Mouse (Mus musculus) stomach, embryonic 14.5 days (tissue): ENCODE data around the gene Aff3. TPM values are rescaled to one million over a fixed set of nuclear protein-coding genes. Genes with fewer than 3 reads are reported as not detected.

ENCODE experiments used
- ATAC-seq: fragments of 200-750 bp; cut with Nextera tagmentation; 2 replicates; pipeline ENCODE4 v1.8.0; 2017; ENCODE audit warnings: low read depth, moderate TSS enrichment; ENCODE audit not compliant: insufficient number of reproducible peaks, insufficient read depth, low FRiP score
- H3K27ac ChIP-seq: fragments of 300-500 bp; sonication (generic); 2 replicates; pipeline ENCODE4 v1.5.1; 2014; ENCODE audit warnings: mild to moderate bottlenecking, low read length, moderate library complexity, mixed read lengths
- H3K27me3 ChIP-seq: fragments of 300-500 bp; sonication (generic); 2 replicates; pipeline ENCODE4 v1.6.1; 2014; ENCODE audit warnings: low read length, control low read depth, mixed read lengths; ENCODE audit not compliant: control insufficient read depth, insufficient read depth
- H3K36me3 ChIP-seq: fragments of 300-500 bp; sonication (generic); 2 replicates; pipeline ENCODE4 v1.6.1; 2014; ENCODE audit warnings: mild to moderate bottlenecking, control low read depth, low read length, moderate library complexity, mixed read lengths; ENCODE audit not compliant: control insufficient read depth, insufficient read depth
- H3K4me1 ChIP-seq: fragments of 300-500 bp; sonication (generic); 2 replicates; pipeline ENCODE4 v1.6.1; 2014; ENCODE audit warnings: low read length, control low read depth, mixed read lengths; ENCODE audit not compliant: control insufficient read depth, insufficient read depth
- H3K4me2 ChIP-seq: fragments of 300-500 bp; sonication (generic); replicated peaks from 2 replicates; pipeline ENCODE4 v1.6.1; 2014; ENCODE audit warnings: low read depth, low read length, control low read depth
- H3K4me3 ChIP-seq: fragments of 300-500 bp; sonication (generic); 2 replicates; pipeline ENCODE4 v1.5.1; 2014; ENCODE audit warnings: low read depth, low read length, control low read depth
- H3K9ac ChIP-seq: fragments of 300-500 bp; sonication (generic); replicated peaks from 2 replicates; pipeline ENCODE4 v1.6.1; 2014; ENCODE audit warnings: low read depth, mild to moderate bottlenecking, control low read depth, low read length, moderate library complexity, mixed read lengths
- H3K9me3 ChIP-seq: fragments of 300-500 bp; sonication (generic); 2 replicates; pipeline ENCODE4 v1.6.1; 2016; ENCODE audit warnings: low read depth, low read length, control low read depth; ENCODE audit not compliant: control insufficient read depth
- WGBS: fragments of 180-500 bp; shearing (Covaris S2); extraction: QIAGEN DNeasy Blood & Tissue Kit; methylation state at CpG from one replicate; pipeline ENCODE4 v1.1.7; 2014; 5-methylcytosine and 5-hydroxymethylcytosine counted together
- polyA plus RNA-seq: library from polyadenylated mRNA; unstranded; fragments of >200 nt; fragmentation: Nextera tagmentation; extraction: Ambion mirVana; gene quantifications from 2 replicates; pipeline ENCODE4 v1.2.1, GENCODE M21; 2014

Gene Aff3
- polyA plus RNA-seq, 1 experiment from 2014 or later, result 8.2 TPM

DNA sequence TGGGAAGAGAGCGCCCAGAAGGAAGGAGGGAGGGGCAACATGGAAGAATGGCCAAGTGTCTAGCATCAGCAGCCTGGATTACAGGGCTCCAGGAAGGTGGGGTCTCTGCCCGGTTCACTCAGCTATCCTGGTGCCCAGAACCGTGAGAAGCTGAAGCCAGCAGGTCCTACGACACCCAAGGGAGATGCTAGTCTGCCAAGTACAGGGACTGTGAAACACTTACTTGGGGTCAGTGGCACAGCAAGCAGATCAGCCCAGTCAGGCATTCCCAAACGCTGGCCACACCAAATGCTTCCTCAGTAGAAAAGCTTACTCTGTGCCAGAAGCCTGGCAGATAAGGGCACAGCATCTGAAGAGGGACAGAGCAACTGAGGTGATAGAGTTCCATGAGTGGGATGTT is 266.2 kb downstream of the Aff3 start:
- whole genome bisulfite sequencing, result 79% methylated on average over 5 of the region's 5 CpGs
- Histone ChIP-seq H3K36me3 (no peaks in the 10 kb centered on the region), H3K4me1 (peaks cover 11% of the 10 kb centered on the region), H3K27ac (no peak overlapping the region), H3K9me3 (no peaks in the 10 kb centered on the region), H3K9ac (no peak overlapping the region), H3K27me3 (no peaks in the 10 kb centered on the region), H3K4me3 (no peak overlapping the region), H3K4me2 (no peak overlapping the region)
- no peak for ATAC-seq

DNA sequence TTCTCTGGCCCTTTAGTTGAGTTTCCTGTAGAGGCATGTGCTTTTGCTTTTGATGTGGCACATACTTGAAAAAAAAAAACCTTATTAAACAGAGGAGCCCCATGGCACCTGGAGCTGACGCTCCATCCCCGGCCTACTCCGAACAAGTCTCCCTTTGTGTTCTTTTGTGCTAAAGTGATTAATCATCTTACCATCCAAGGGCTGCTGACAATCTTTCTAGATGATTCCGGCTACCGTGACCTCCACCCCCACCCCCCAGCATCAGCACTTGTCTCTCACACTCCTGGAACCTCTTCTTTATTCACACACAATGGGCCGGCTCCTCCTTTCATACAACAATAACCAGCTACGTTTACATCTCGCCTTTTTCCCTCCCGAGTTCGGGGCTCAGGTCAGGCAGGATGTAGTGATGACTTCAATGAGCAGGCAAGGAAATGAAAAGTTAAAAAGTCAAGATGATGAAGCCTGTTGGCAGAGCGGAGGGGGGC is 269.5 kb downstream of the Aff3 start:
- no peaks in the 10 kb centered on the region for H3K9me3 ChIP-seq
- no peak overlapping the region for H3K4me3 ChIP-seq
- no peaks in the 10 kb centered on the region for H3K27me3 ChIP-seq
- no peak overlapping the region for H3K27ac ChIP-seq
- H3K4me1 ChIP-seq, result peaks cover 12% of the 10 kb centered on the region
- no peak overlapping the region for H3K4me2 ChIP-seq
- H3K36me3 ChIP-seq, result no peaks in the 10 kb centered on the region
- H3K9ac ChIP-seq, result no peak overlapping the region
- no peak for ATAC-seq
- WGBS, result 29% methylated on average over 11 of the region's 11 CpGs

DNA sequence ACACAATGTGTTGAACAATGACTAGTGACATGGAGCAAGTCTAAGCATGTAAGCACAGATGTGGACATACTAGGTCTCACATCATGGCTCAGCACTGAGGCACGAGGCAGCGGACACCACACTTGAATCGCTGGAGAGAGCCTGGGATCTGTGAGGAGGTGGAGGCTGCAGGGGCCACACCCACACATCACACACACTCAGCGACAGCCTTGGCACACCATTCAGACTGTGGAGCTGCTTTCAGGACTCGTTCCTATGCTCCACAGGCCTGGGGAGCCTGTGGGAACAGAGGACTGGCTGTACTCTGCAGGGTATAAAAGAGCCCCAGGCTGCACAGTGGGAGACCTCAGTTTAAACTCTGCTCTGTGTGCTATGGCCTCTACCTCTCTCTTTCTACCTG is 270.3 kb downstream of the Aff3 start:
- no peak for ATAC-seq
- H3K36me3 ChIP-seq, result no peaks in the 10 kb centered on the region
- 45% methylated on average over 5 of the region's 5 CpGs for WGBS

DNA sequence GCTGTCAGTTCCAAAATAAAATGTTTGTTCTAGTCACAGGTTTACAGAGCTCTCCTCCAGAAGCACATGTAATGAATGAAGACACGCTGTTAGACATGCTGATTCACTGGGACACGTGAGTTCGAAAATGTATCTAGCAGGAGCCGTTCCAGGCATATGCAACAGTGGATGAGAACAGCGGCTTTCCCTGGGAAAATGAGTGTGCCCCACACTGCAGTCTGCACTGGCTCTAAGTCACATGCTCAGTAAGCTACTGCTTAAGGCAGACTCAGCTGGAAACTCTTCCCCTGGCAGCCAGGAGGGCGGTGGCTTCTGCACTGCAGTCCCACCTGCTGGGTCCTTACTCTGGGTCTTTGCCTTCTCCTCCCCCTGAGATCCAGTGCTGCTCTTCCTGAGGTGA is 271.2 kb downstream of the Aff3 start:
- no peak overlapping the region for H3K4me3 ChIP-seq
- no peaks in the 10 kb centered on the region for H3K27me3 ChIP-seq
- no peaks in the 10 kb centered on the region for H3K9me3 ChIP-seq
- peaks cover 12% of the 10 kb centered on the region for H3K4me1 ChIP-seq
- no peaks in the 10 kb centered on the region for H3K36me3 ChIP-seq
- H3K9ac ChIP-seq, result no peak overlapping the region
- H3K27ac ChIP-seq, result 0 out of 2 replicates have a peak overlapping the region, but pooled peaks have one; percentile 21
- ATAC-seq, result no peak; the same call in 1 of the 2 replicates
- no peak overlapping the region for H3K4me2 ChIP-seq
- WGBS, result 38% methylated on average over 6 of the region's 6 CpGs

More for the DNA sequence above, 270.3 kb downstream of the Aff3 start:
- H3K9ac ChIP-seq, result no peak overlapping the region
- H3K4me2 ChIP-seq, result no peak overlapping the region
- peaks cover 12% of the 10 kb centered on the region for H3K4me1 ChIP-seq
- H3K27ac ChIP-seq, result peak overlapping the region; percentile 71; the same call in 1 of the 2 replicates
- H3K4me3 ChIP-seq, result no peak overlapping the region
- no peaks in the 10 kb centered on the region for H3K27me3 ChIP-seq
- no peaks in the 10 kb centered on the region for H3K9me3 ChIP-seq

DNA sequence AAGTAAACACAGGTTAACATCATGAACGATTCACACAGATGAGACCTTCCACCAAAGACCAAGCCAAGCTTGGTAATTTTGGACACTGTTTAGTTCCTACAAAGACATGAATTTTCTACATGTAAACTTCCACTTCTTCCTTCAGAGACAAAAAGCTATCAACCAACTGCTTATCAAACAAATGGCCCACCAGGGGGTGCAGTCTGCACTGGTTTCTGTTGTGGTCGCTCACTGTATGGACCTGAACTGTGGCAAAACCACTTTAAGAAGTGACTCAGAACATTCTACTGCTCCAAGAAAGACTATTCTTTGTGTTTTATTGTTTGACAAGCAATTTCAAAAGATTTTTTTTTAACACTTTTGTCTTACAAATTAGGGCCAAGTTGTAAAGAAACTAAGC is 271.8 kb downstream of the Aff3 start:
- Histone ChIP-seq H3K4me2 (no peak overlapping the region), H3K9ac (no peak overlapping the region), H3K27me3 (no peaks in the 10 kb centered on the region), H3K27ac (no peak overlapping the region), H3K4me1 (peaks cover 12% of the 10 kb centered on the region), H3K4me3 (no peak overlapping the region), H3K36me3 (no peaks in the 10 kb centered on the region), H3K9me3 (no peaks in the 10 kb centered on the region)
- no peak for ATAC-seq
- WGBS, result 32% methylated on average over 2 of the region's 2 CpGs

DNA sequence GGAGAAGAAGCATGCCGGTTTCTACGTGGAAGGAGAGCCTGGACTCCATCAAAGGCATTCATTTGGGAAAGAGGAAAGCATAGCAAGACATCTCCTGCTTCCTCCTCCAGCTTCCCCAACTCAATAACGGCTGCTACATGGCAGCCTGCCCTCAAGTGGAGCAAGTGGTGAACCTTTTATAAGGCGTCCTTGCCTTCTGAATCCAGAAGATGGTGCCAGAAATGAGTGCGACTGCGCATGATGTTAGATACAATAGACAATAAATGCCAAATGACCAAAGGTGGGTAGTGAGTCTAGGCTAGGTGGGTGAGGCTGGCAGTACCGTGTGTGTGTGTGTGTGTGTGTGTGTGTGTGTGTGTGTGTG is 273.9 kb downstream of the Aff3 start:
- Histone ChIP-seq H3K9ac (no peak overlapping the region), H3K4me2 (no peak overlapping the region), H3K4me1 (peaks cover 12% of the 10 kb centered on the region), H3K4me3 (no peak overlapping the region), H3K9me3 (no peaks in the 10 kb centered on the region), H3K27ac (no peak overlapping the region), H3K36me3 (no peaks in the 10 kb centered on the region), H3K27me3 (no peaks in the 10 kb centered on the region)
- WGBS, result 74% methylated on average over 7 of the region's 7 CpGs
- ATAC-seq, result no peak

DNA sequence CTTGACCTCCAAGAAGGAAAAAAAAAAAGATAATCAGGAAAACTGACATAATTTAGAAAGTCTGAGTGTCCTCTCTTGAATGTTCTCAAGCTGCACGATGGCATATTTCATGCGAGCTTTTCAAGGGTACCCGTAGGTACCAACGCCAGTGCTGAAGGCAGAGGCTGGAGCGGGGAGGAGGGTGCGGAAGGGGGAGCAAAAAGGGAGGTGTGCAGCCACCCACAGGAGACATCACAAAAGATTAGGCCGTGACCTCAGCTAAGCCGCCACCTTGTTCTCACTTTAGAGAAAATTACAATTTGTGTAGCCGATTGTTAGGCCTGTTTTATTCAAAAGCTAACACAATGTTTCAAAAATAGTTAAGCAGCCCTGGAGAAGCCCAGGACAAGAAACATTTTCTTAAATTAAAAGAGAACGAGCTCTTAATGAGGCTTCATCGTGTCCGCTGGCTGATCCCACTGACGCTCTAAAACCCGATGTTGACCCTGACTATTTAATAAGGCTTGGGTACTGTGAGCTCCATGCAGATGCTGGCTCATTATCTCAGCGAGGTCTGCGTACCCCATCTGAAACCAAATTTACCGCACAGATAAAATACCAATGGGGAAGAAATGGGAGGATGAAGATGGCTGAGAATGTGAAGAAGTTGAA is 274.4 kb downstream of the Aff3 start:
- Histone ChIP-seq H3K9me3 (no peaks in the 10 kb centered on the region), H3K27ac (no peak overlapping the region), H3K4me3 (no peak overlapping the region), H3K27me3 (no peaks in the 10 kb centered on the region), H3K4me2 (no peak overlapping the region), H3K9ac (no peak overlapping the region), H3K4me1 (peaks cover 12% of the 10 kb centered on the region), H3K36me3 (no peaks in the 10 kb centered on the region)
- 91% methylated on average over 17 of the region's 17 CpGs for WGBS
- ATAC-seq, result no peak

DNA sequence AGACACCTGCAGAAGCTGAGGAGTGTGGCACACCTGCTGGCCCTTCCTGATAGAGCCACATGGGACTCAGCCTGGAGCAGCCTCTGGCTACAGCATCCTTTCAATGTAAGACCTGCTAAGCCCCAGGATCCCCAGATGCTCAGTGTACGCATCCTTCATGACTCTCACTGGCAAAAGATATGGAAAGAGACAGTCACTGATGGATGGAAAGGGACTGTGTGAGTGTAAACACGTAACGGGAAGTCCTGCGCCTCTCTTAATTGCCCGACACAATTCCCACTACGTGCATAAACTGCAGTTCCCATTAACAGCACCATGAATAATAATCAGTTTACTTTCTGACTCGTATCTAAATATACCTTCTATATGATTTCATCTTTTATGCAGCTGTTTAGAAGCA is 275.2 kb downstream of the Aff3 start:
- H3K27me3 ChIP-seq, result no peaks in the 10 kb centered on the region
- peaks cover 10% of the 10 kb centered on the region for H3K4me1 ChIP-seq
- no peaks in the 10 kb centered on the region for H3K9me3 ChIP-seq
- H3K9ac ChIP-seq, result no peak overlapping the region
- 73% methylated on average over 7 of the region's 7 CpGs for WGBS
- H3K4me3 ChIP-seq, result no peak overlapping the region
- H3K36me3 ChIP-seq, result no peaks in the 10 kb centered on the region
- H3K4me2 ChIP-seq, result no peak overlapping the region
- no peak overlapping the region for H3K27ac ChIP-seq
- no peak for ATAC-seq

DNA sequence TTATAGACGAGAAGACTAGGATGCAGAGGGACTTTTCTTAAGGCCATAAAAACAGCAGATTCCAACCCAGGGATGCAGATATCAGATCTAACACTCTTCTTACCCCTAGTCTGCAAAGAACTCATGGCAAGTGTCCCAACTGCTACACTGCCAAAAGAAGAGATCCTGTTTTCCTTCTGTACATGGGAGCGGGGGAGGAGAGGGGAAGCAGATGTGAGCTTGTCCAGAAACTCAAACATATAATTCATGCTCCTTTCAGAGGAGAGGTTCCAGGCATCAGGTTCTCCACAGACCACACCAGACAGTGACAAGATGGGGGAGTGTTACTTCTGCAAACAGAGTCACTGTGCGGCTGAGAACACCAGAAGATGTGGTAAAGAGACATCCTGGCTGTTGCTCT is 276.3 kb downstream of the Aff3 start:
- peaks cover under 1% of the 10 kb centered on the region; the same call in 1 of the 2 replicates for H3K4me1 ChIP-seq
- no peak overlapping the region for H3K27ac ChIP-seq
- no peaks in the 10 kb centered on the region for H3K27me3 ChIP-seq
- peak; percentile 49; the same call in 1 of the 2 replicates for ATAC-seq
- no peak overlapping the region for H3K9ac ChIP-seq
- no peak overlapping the region for H3K4me3 ChIP-seq
- H3K9me3 ChIP-seq, result no peaks in the 10 kb centered on the region
- H3K4me2 ChIP-seq, result no peak overlapping the region
- WGBS, result 55% methylated on average over 3 of the region's 3 CpGs
- no peaks in the 10 kb centered on the region for H3K36me3 ChIP-seq
